Mouse (Mus musculus) testis, adult 2 months (tissue): Measurements from ENCODE around the gene Gm15557. TPM values are rescaled to one million over a fixed set of nuclear protein-coding genes. Genes with fewer than 3 reads are reported as not detected.

Experiments used
- H3K27ac ChIP-seq: fragments of 200-500 bp; 2 replicates; pipeline ENCODE4 v1.5.1; 2012; ENCODE audit warnings: low read depth, low read length; ENCODE audit not compliant: control insufficient read depth, insufficient read depth
- H3K27me3 ChIP-seq: fragments of 200-500 bp; 2 replicates; pipeline ENCODE4 v1.6.1; 2012; ENCODE audit warnings: mild to moderate bottlenecking, low read length, moderate library complexity; ENCODE audit not compliant: control insufficient read depth, insufficient read depth
- H3K36me3 ChIP-seq: fragments of 200-500 bp; 2 replicates; pipeline ENCODE4 v1.6.1; 2012; ENCODE audit warnings: mild to moderate bottlenecking, low read length; ENCODE audit not compliant: control insufficient read depth, insufficient read depth
- H3K4me1 ChIP-seq: fragments of 200-500 bp; 2 replicates; pipeline ENCODE4 v1.6.1; 2012; ENCODE audit warnings: low read length; ENCODE audit not compliant: control insufficient read depth, insufficient read depth
- H3K4me3 ChIP-seq: fragments of 200-500 bp; 2 replicates; pipeline ENCODE4 v1.5.1; 2012; ENCODE audit warnings: low read depth, mild to moderate bottlenecking, low read length, moderate library complexity, mixed read lengths; ENCODE audit not compliant: control insufficient read depth
- CTCF ChIP-seq: fragments of 200-500 bp; IDR thresholded peaks from 2 replicates; pipeline ENCODE4 v1.5.1; 2012; ENCODE audit warnings: low read depth, mild to moderate bottlenecking, inconsistent platforms, low read length, moderate library complexity; ENCODE audit not compliant: control insufficient read depth, insufficient read depth, insufficient replicate concordance
- POLR2A ChIP-seq: fragments of 200-500 bp; IDR thresholded peaks from 2 replicates; pipeline ENCODE4 v1.6.1; 2012; ENCODE audit warnings: low read depth, mild to moderate bottlenecking, inconsistent platforms, low read length, moderate library complexity; ENCODE audit not compliant: control insufficient read depth
- polyA plus RNA-seq: library from polyadenylated mRNA; depleted of rRNA; stranded (reverse); fragments of >200 nt; gene quantifications from 2 replicates; pipeline ENCODE4 v1.2.3, GENCODE M21; 2012; rRNA removed

The Gm15557 gene
- polyA plus RNA-seq, 1 experiment, result 0.19 TPM

DNA sequence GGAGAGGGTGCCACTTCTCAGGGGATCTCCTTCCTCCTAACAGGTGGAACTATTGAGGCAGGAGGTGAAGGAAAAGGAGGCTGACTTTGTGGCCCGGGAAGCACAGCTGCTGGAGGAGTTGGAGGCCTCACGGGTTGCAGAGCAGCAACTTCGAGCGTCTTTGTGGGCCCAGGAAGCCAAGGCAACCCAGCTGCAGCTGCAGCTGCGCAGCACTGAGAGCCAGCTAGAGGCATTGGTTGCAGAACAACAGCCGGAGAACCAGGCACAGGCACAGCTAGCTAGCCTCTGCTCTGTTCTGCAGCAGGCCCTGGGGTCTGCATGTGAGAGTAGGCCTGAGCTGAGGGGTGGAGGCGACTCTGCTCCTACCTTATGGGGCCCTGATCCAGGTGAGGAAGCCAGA lies 45.2 kb downstream of the Gm15557 start:
- Histone ChIP-seq H3K27ac (no peak overlapping the region), H3K27me3 (no peaks in the 10 kb centered on the region), H3K4me3 (no peak overlapping the region), H3K4me1 (no peaks in the 10 kb centered on the region), H3K36me3 (peaks cover 8% of the 10 kb centered on the region)
- TF ChIP-seq POLR2A (no peak), CTCF (no peak)

DNA sequence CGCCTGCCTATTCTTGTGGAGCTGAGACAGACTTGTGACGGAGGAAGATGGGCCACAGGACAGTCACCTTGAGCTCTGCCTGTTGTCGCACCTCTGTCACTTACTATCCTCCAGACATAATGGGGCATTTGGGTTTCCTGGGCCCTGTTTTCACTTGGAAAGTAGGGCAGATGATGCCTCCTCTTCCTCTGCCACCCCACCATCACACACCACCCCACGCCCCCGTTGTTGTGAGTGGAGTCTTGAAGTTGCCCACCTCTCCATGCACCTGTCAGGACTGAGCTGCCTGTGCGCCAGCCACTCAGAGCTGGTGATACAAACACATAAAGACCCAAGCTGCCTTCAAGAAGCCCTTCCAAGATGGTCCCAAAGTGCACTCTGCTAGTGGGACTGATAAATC lies 46.6 kb downstream of the Gm15557 start:
- H3K4me3 ChIP-seq, result no peak overlapping the region
- no peak overlapping the region for H3K27ac ChIP-seq
- peaks cover 7% of the 10 kb centered on the region for H3K36me3 ChIP-seq
- TF ChIP-seq CTCF (no peak), POLR2A (no peak)
- no peaks in the 10 kb centered on the region for H3K4me1 ChIP-seq
- no peaks in the 10 kb centered on the region for H3K27me3 ChIP-seq

- TF ChIP-seq CTCF, result no peak
- TF ChIP-seq POLR2A, result no peak
- no peaks in the 10 kb centered on the region for H3K4me1 ChIP-seq
- H3K27me3 ChIP-seq, result no peaks in the 10 kb centered on the region
- H3K4me3 ChIP-seq, result no peak overlapping the region
- peaks cover 5% of the 10 kb centered on the region; the same call in 1 of the 2 replicates for H3K36me3 ChIP-seq
- no peak overlapping the region for H3K27ac ChIP-seq
Measured at GRCm38 (mm10) chr2:155989085-155989484, 48.6 kb downstream of the Gm15557 start.

DNA sequence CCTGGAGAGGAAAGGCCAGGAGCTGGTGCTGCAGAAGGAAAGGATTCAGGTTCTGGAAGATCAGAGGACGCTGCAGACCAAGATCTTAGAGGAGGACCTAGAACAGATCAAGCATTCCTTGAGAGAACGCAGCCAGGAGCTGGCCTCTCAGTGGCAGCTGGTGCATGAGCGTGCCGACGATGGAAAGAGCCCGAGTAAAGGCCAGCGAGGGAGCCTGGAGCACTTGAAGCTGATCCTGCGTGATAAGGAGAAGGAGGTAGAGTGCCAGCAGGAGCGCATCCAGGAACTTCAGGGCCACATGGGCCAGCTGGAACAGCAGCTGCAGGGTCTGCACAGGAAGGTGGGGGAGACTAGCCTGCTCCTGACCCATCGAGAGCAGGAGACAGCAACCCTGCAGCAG lies 50.6 kb downstream of the Gm15557 start:
- H3K4me3 ChIP-seq, result no peak overlapping the region
- no peak overlapping the region for H3K27ac ChIP-seq
- TF ChIP-seq POLR2A (no peak), CTCF (no peak)
- no peaks in the 10 kb centered on the region for H3K4me1 ChIP-seq
- no peaks in the 10 kb centered on the region for H3K27me3 ChIP-seq
- H3K36me3 ChIP-seq, result no peaks in the 10 kb centered on the region

- Histone ChIP-seq H3K36me3 (no peaks in the 10 kb centered on the region), H3K4me1 (no peaks in the 10 kb centered on the region), H3K4me3 (no peak overlapping the region), H3K27me3 (no peaks in the 10 kb centered on the region), H3K27ac (no peak overlapping the region)
- no peak for TF ChIP-seq POLR2A
- no peak for TF ChIP-seq CTCF
Measured at GRCm38 (mm10) chr2:155991863-155992321, 51.4 kb downstream of the Gm15557 start.

Other genes with a start within 250 kb of the Gm15557 start
- 82.2 and 91.7 TPM in 2 replicates for gene Trpc4ap, start 248.3 kb upstream of the Gm15557 start, polyA plus RNA-seq
- gene Edem2, start 211.3 kb upstream of the Gm15557 start, polyA plus RNA-seq, result 28.4 and 29.4 TPM in 2 replicates
- gene Gm17581, start 204.9 kb upstream of the Gm15557 start, polyA plus RNA-seq, result not detected in 2 replicates
- gene Procr, start 189.6 kb upstream of the Gm15557 start, polyA plus RNA-seq, result 0.22 and 0.30 TPM in 2 replicates
- 1.6 and 2.1 TPM in 2 replicates for gene Mmp24, start 165.4 kb upstream of the Gm15557 start, polyA plus RNA-seq
- gene BC029722, start 121.3 kb upstream of the Gm15557 start, polyA plus RNA-seq, result 24.4 and 29.9 TPM in 2 replicates
- 41.2 and 44.7 TPM in 2 replicates for gene Eif6, start 113.8 kb upstream of the Gm15557 start, polyA plus RNA-seq
- not detected in 2 replicates for gene Fam83c, start 105.9 kb upstream of the Gm15557 start, polyA plus RNA-seq
- 48.6 and 52.9 TPM in 2 replicates for gene Uqcc1, start 10.4 kb upstream of the Gm15557 start, polyA plus RNA-seq
- 0.17 and 0.46 TPM in 2 replicates for gene Gdf5, start 4.6 kb downstream of the Gm15557 start, polyA plus RNA-seq
- 5.8 and 6.4 TPM in 2 replicates for gene Cep250, start 15.7 kb downstream of the Gm15557 start, polyA plus RNA-seq
- gene 6430550D23Rik, start 67.2 kb downstream of the Gm15557 start, polyA plus RNA-seq, result 24.6 and 24.9 TPM in 2 replicates
- gene Ergic3, start 67.3 kb downstream of the Gm15557 start, polyA plus RNA-seq, result 400 and 412 TPM in 2 replicates
- gene Fer1l4, start 112.2 kb downstream of the Gm15557 start, polyA plus RNA-seq, result 2.7 TPM in 2 replicates
- gene Spag4, start 124.4 kb downstream of the Gm15557 start, polyA plus RNA-seq, result 844 and 859 TPM in 2 replicates
- gene Cpne1, start 171.2 kb downstream of the Gm15557 start, polyA plus RNA-seq, result 16.1 and 22.1 TPM in 2 replicates
- gene Rbm12, start 171.2 kb downstream of the Gm15557 start, polyA plus RNA-seq, result 8.9 and 12.1 TPM in 2 replicates
- gene Gm28036, start 186.4 kb downstream of the Gm15557 start, polyA plus RNA-seq, result 3.8 and 6.9 TPM in 2 replicates
- gene Romo1, start 203.3 kb downstream of the Gm15557 start, polyA plus RNA-seq, result 79.6 and 105 TPM in 2 replicates
- gene Nfs1, start 203.5 kb downstream of the Gm15557 start, polyA plus RNA-seq, result 42.0 and 42.8 TPM in 2 replicates
- gene Rbm39, start 239.5 kb downstream of the Gm15557 start, polyA plus RNA-seq, result 19.3 and 27.9 TPM in 2 replicates